Mouse (Mus musculus) kidney, embryonic 15.5 days (tissue): ENCODE results near the gene Foxb1. TPM values are rescaled to one million over a fixed set of nuclear protein-coding genes. Genes with fewer than 3 reads are reported as not detected.

Source experiments
- ATAC-seq: fragments of 200-750 bp; cut with Nextera tagmentation; replicated peaks from 2 replicates; pipeline ENCODE4 v1.8.0; 2017; ENCODE audit warnings: moderate TSS enrichment; ENCODE audit not compliant: low FRiP score
- H3K27ac ChIP-seq: fragments of 300-500 bp; sonication (generic); 2 replicates; pipeline ENCODE4 v1.5.1; 2015; ENCODE audit warnings: mild to moderate bottlenecking, inconsistent platforms
- H3K27me3 ChIP-seq: fragments of 300-500 bp; sonication (generic); 2 replicates; pipeline ENCODE4 v1.6.1; 2015; ENCODE audit warnings: inconsistent platforms
- H3K36me3 ChIP-seq: fragments of 300-500 bp; sonication (generic); 2 replicates; pipeline ENCODE4 v1.6.1; 2015; ENCODE audit warnings: inconsistent platforms
- H3K4me1 ChIP-seq: fragments of 300-500 bp; sonication (generic); 2 replicates; pipeline ENCODE4 v1.6.1; 2015; ENCODE audit warnings: inconsistent platforms
- H3K4me2 ChIP-seq: fragments of 300-500 bp; sonication (generic); 2 replicates; pipeline ENCODE4 v1.6.1; 2015; ENCODE audit warnings: moderate library complexity, mild to moderate bottlenecking, inconsistent platforms
- H3K4me3 ChIP-seq: fragments of 300-500 bp; sonication (generic); replicated peaks from 2 replicates; pipeline ENCODE4 v1.5.1; 2015; ENCODE audit warnings: mild to moderate bottlenecking, inconsistent platforms
- H3K9ac ChIP-seq: fragments of 300-500 bp; sonication (generic); 2 replicates; pipeline ENCODE4 v1.6.1; 2015; ENCODE audit warnings: mild to moderate bottlenecking, inconsistent platforms
- H3K9me3 ChIP-seq: fragments of 300-500 bp; sonication (generic); replicated peaks from 2 replicates; pipeline ENCODE4 v1.6.1; 2016; ENCODE audit warnings: inconsistent platforms
- WGBS: fragments of 180-500 bp; shearing (Covaris S2); methylation state at CpG from one replicate; pipeline ENCODE4 v1.1.7; 2015; ENCODE audit warnings: mixed read lengths; 5-methylcytosine and 5-hydroxymethylcytosine counted together
- polyA plus RNA-seq: library from polyadenylated mRNA; unstranded; fragments of >200 nt; fragmentation: Nextera tagmentation; extraction: Ambion mirVana; gene quantifications from 2 replicates; pipeline ENCODE4 v1.2.1, GENCODE M21; 2015

The Foxb1 gene
- polyA plus RNA-seq, 1 experiment from 2014 or later, result 0.13 TPM

GRCm38 (mm10) chr9:69764586-69765482 is 4.1 kb upstream of the Foxb1 start:
- no peak overlapping the region for H3K9ac ChIP-seq
- H3K36me3 ChIP-seq, result no peaks in the 10 kb centered on the region
- no peaks in the 10 kb centered on the region for H3K9me3 ChIP-seq
- peak overlapping the region; percentile 11 for H3K4me3 ChIP-seq
- peak overlapping the region; percentile 46 for H3K4me2 ChIP-seq
- H3K27me3 ChIP-seq, result peaks cover 99% of the 10 kb centered on the region
- H3K27ac ChIP-seq, result no peak overlapping the region
- no peak for ATAC-seq
- peaks cover 37% of the 10 kb centered on the region for H3K4me1 ChIP-seq
- WGBS, result 1% methylated on average over 42 of the region's 42 CpGs

- H3K9ac ChIP-seq, result no peak overlapping the region
- peaks cover 41% of the 10 kb centered on the region for H3K4me1 ChIP-seq
- H3K27me3 ChIP-seq, result peaks cover 99% of the 10 kb centered on the region
- H3K4me2 ChIP-seq, result peak overlapping the region; percentile 46
- H3K36me3 ChIP-seq, result no peaks in the 10 kb centered on the region
- H3K9me3 ChIP-seq, result no peaks in the 10 kb centered on the region
- H3K27ac ChIP-seq, result no peak overlapping the region
- peak overlapping the region; percentile 11; the same call in 1 of the 2 replicates for H3K4me3 ChIP-seq
- under 1% methylated on average over 25 of the region's 25 CpGs for WGBS
- ATAC-seq, result no peak
Observed at GRCm38 (mm10) chr9:69763681-69764585, 3.2 kb upstream of the Foxb1 start.

- 1% methylated on average over 14 of the region's 14 CpGs for WGBS
- H3K9ac ChIP-seq, result no peak overlapping the region
- no peak overlapping the region for H3K27ac ChIP-seq
- peak; percentile 61; the same call in 1 of the 2 replicates for ATAC-seq
- peaks cover 99% of the 10 kb centered on the region for H3K27me3 ChIP-seq
- H3K36me3 ChIP-seq, result no peaks in the 10 kb centered on the region
- H3K9me3 ChIP-seq, result no peaks in the 10 kb centered on the region
- H3K4me1 ChIP-seq, result peaks cover 44% of the 10 kb centered on the region
- H3K4me2 ChIP-seq, result peak overlapping the region; percentile 23; the same call in 1 of the 2 replicates
- H3K4me3 ChIP-seq, result no peak overlapping the region; the same call in 1 of the 2 replicates
Observed at GRCm38 (mm10) chr9:69762703-69763102, 2.0 kb upstream of the Foxb1 start.

DNA sequence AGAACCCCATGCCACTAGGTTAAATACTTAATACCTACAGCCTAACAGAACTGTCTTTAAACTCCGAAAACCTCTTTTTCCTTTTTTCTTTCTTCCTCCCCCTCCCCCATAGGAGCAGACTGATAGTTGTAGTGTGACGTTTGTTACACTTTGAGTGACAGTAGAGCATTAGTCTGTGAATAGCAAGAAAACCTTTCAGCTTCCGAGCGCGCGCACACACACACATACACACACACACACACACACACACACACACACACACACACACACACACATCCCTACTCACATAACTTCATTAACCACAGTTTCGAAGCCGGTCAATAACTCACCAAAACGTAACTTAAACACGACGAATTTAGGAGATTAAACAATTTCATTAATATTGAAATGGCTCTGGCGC is 1.5 kb upstream of the Foxb1 start:
- ATAC-seq, result no peak
- WGBS, result 2% methylated on average over 12 of the region's 12 CpGs
- Histone ChIP-seq H3K4me1 (peaks cover 43% of the 10 kb centered on the region), H3K36me3 (no peaks in the 10 kb centered on the region), H3K9me3 (no peaks in the 10 kb centered on the region), H3K9ac (no peak overlapping the region), H3K4me2 (peak overlapping the region; percentile 23; the same call in 1 of the 2 replicates), H3K4me3 (no peak overlapping the region), H3K27me3 (peaks cover 98% of the 10 kb centered on the region), H3K27ac (no peak overlapping the region)

DNA sequence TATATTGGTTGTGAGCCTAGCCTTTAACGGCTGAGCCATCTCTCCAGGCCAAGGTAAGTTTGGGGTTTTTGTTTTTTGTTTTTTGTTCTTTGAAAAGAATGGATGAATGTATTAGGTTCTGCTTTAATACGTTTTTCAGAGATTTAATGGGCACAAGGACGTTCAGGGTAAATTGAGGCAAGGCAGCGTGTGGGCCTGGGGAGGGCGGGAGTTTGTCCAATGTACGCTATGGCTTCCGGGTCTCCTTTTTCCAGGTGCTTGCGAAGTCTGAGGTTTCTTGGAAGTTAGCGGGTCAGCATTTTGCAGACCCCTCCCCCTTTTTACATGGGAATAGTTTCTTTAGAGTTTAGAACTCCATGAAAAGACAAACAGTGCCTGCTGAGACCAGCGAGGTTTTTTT is 829 bp upstream of the Foxb1 start:
- no peak overlapping the region for H3K27ac ChIP-seq
- H3K4me2 ChIP-seq, result no peak overlapping the region
- H3K36me3 ChIP-seq, result no peaks in the 10 kb centered on the region
- ATAC-seq, result no peak
- peaks cover 43% of the 10 kb centered on the region for H3K4me1 ChIP-seq
- H3K27me3 ChIP-seq, result peaks cover 99% of the 10 kb centered on the region
- no peaks in the 10 kb centered on the region for H3K9me3 ChIP-seq
- H3K9ac ChIP-seq, result no peak overlapping the region
- 2% methylated on average over 10 of the region's 10 CpGs for WGBS
- no peak overlapping the region for H3K4me3 ChIP-seq

- Histone ChIP-seq H3K27me3 (peaks cover 99% of the 10 kb centered on the region), H3K9ac (no peak overlapping the region), H3K4me3 (peak overlapping the region; percentile 20), H3K36me3 (no peaks in the 10 kb centered on the region), H3K27ac (no peak overlapping the region), H3K4me1 (peaks cover 43% of the 10 kb centered on the region), H3K9me3 (no peaks in the 10 kb centered on the region), H3K4me2 (peak overlapping the region; percentile 31)
- WGBS, result under 1% methylated on average over 44 of the region's 44 CpGs
- 0 out of 2 replicates have a peak, but pooled peaks have one; percentile 25 for ATAC-seq
Observed at GRCm38 (mm10) chr9:69759721-69760221, 969 bp downstream of the Foxb1 start.

- Histone ChIP-seq H3K4me3 (peak overlapping the region; percentile 20), H3K4me2 (peak overlapping the region; percentile 31)
Observed at GRCm38 (mm10) chr9:69758946-69759615, 1.7 kb downstream of the Foxb1 start.

GRCm38 (mm10) chr9:69758506-69758905 is 2.2 kb downstream of the Foxb1 start:
- ATAC-seq, result no peak
- Histone ChIP-seq H3K36me3 (no peaks in the 10 kb centered on the region), H3K27ac (no peak overlapping the region), H3K27me3 (peaks cover 99% of the 10 kb centered on the region), H3K9me3 (no peaks in the 10 kb centered on the region), H3K9ac (no peak overlapping the region), H3K4me3 (peak overlapping the region; percentile 14; the same call in 1 of the 2 replicates), H3K4me2 (peak overlapping the region; percentile 31), H3K4me1 (peaks cover 35% of the 10 kb centered on the region)
- WGBS, result under 1% methylated on average over 17 of the region's 17 CpGs

More at GRCm38 (mm10) chr9:69758946-69759615, 1.7 kb downstream of the Foxb1 start:
- H3K9me3 ChIP-seq, result no peaks in the 10 kb centered on the region
- no peak overlapping the region for H3K27ac ChIP-seq
- WGBS, result under 1% methylated on average over 42 of the region's 42 CpGs
- peaks cover 99% of the 10 kb centered on the region for H3K27me3 ChIP-seq
- ATAC-seq, result no peak
- no peak overlapping the region for H3K9ac ChIP-seq
- H3K36me3 ChIP-seq, result no peaks in the 10 kb centered on the region
- H3K4me1 ChIP-seq, result peaks cover 39% of the 10 kb centered on the region

DNA sequence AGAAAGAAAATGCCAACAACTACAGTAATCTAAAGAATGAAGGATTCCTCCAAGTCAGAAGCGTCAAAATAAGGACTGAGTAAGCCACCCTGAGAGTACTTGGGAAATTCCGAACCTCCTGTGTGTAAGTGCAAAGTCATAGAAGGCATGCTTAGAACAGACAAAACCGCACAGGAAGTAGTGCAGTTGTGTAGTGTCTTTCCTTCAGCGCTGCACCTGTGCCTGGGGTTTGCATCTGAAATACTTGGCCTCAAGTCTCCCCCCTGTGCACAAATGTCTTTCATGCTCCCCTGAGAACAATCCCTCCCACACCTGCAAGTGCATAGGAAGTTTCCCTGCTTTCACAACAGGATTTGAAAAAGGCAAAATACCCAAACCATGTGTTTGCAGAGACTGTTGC is 3.5 kb downstream of the Foxb1 start:
- Histone ChIP-seq H3K36me3 (no peaks in the 10 kb centered on the region), H3K4me1 (peaks cover 30% of the 10 kb centered on the region), H3K27me3 (peaks cover 99% of the 10 kb centered on the region), H3K27ac (no peak overlapping the region), H3K9ac (no peak overlapping the region), H3K4me3 (no peak overlapping the region), H3K9me3 (no peaks in the 10 kb centered on the region), H3K4me2 (no peak overlapping the region)
- no peak for ATAC-seq
- WGBS, result 22% methylated on average over 4 of the region's 4 CpGs

- no peak overlapping the region for H3K4me3 ChIP-seq
- no peaks in the 10 kb centered on the region for H3K36me3 ChIP-seq
- ATAC-seq, result no peak
- H3K4me2 ChIP-seq, result no peak overlapping the region
- H3K9me3 ChIP-seq, result no peaks in the 10 kb centered on the region
- 56% methylated on average over 3 of the region's 3 CpGs for WGBS
- H3K27me3 ChIP-seq, result peaks cover 98% of the 10 kb centered on the region
- peaks cover 30% of the 10 kb centered on the region for H3K4me1 ChIP-seq
- H3K27ac ChIP-seq, result no peak overlapping the region
- no peak overlapping the region for H3K9ac ChIP-seq
Observed at GRCm38 (mm10) chr9:69756456-69756855, 4.3 kb downstream of the Foxb1 start.

DNA sequence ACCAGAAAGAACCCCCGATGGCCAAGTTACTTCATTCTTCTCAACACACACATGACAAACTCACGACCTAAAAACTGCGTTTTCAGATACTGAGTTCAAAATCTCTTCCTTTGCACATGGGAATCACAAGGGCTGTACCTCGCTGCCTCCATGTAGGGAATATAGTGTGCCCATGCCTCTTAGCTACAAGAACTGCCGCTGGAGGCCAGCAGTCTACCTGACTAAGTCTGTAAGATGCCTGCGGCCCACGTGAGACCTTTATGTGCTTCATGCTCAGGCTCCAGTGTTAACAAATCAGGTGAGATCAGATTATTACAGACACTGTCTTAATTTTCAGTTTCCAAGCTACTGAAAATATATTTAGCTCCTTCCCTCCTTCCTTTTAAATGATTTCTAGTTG is 4.7 kb downstream of the Foxb1 start:
- Histone ChIP-seq H3K4me2 (no peak overlapping the region), H3K4me3 (no peak overlapping the region), H3K27ac (no peak overlapping the region), H3K27me3 (peaks cover 95% of the 10 kb centered on the region), H3K4me1 (peaks cover 29% of the 10 kb centered on the region), H3K9me3 (no peaks in the 10 kb centered on the region), H3K9ac (no peak overlapping the region), H3K36me3 (no peaks in the 10 kb centered on the region)
- no peak for ATAC-seq
- 41% methylated on average over 7 of the region's 7 CpGs for WGBS
